Mouse (Mus musculus): ENCODE results near the gene Mybpc1.

Gene Mybpc1

GRCm38 (mm10) chr10:88604943-88605342 lies at the start of gene Mybpc1:
Gene Mybpc1 (minus strand): TSS chr10:88605152.
- in situ Hi-C loops (cut with MboI, MseI), result no loop called here

- in situ Hi-C loops (cut with MboI, MseI), result no loop called here
These were observed 40.5 kb upstream of the Mybpc1 start for GRCm38 (mm10) chr10:88645448-88645847.

- in situ Hi-C loops (cut with MboI, MseI), result no loop called here
These were observed 26.5 kb upstream of the Mybpc1 start for GRCm38 (mm10) chr10:88631330-88631953.

GRCm38 (mm10) chr10:88630663-88631329 lies 25.8 kb upstream of the Mybpc1 start:
- in situ Hi-C loops (cut with MboI, MseI), result no loop called here

GRCm38 (mm10) chr10:88627052-88627451 lies 22.1 kb upstream of the Mybpc1 start:
- in situ Hi-C loops (cut with MboI, MseI), result no loop called here

- in situ Hi-C loops (cut with MboI, MseI), result no loop called here
These were observed 21.2 kb upstream of the Mybpc1 start for GRCm38 (mm10) chr10:88626176-88626575.

- in situ Hi-C loops (cut with MboI, MseI), result no loop called here
These were observed 19.3 kb upstream of the Mybpc1 start for GRCm38 (mm10) chr10:88624300-88624699.

- in situ Hi-C loops (cut with MboI, MseI), result no loop called here
These were observed 17.7 kb upstream of the Mybpc1 start for GRCm38 (mm10) chr10:88622624-88623023.

GRCm38 (mm10) chr10:88620809-88621208 lies 15.9 kb upstream of the Mybpc1 start:
- in situ Hi-C loops (cut with MboI, MseI), result no loop called here

- in situ Hi-C loops (cut with MboI, MseI), result no loop called here
These were observed 8.1 kb upstream of the Mybpc1 start for GRCm38 (mm10) chr10:88613051-88613450.

GRCm38 (mm10) chr10:88606686-88607085 lies 1.7 kb upstream of the Mybpc1 start:
- in situ Hi-C loops (cut with MboI, MseI), result no loop called here

GRCm38 (mm10) chr10:88606065-88606464 lies 1.1 kb upstream of the Mybpc1 start:
- in situ Hi-C loops (cut with MboI, MseI), result no loop called here

- in situ Hi-C loops (cut with MboI, MseI), result no loop called here
These were observed 1.2 kb downstream of the Mybpc1 start for GRCm38 (mm10) chr10:88603773-88604172.

GRCm38 (mm10) chr10:88603256-88603655 lies 1.7 kb downstream of the Mybpc1 start:
- in situ Hi-C loops (cut with MboI, MseI), result no loop called here

GRCm38 (mm10) chr10:88600591-88600990 lies 4.4 kb downstream of the Mybpc1 start:
- in situ Hi-C loops (cut with MboI, MseI), result no loop called here

GRCm38 (mm10) chr10:88592316-88592715 lies 12.6 kb downstream of the Mybpc1 start:
- in situ Hi-C loops (cut with MboI, MseI), result no loop called here

- in situ Hi-C loops (cut with MboI, MseI), result no loop called here
These were observed 13.9 kb downstream of the Mybpc1 start for GRCm38 (mm10) chr10:88591042-88591441.

GRCm38 (mm10) chr10:88584469-88584868 lies 20.5 kb downstream of the Mybpc1 start:
- in situ Hi-C loops (cut with MboI, MseI), result loop anchor here (10.0 kb wide), 1 partner anchor 230 kb away; no protein-coding TSS in a partner anchor

GRCm38 (mm10) chr10:88580786-88581185 lies 24.2 kb downstream of the Mybpc1 start:
- in situ Hi-C loops (cut with MboI, MseI), result loop anchor here (10.0 kb wide), 1 partner anchor 226 kb away; no protein-coding TSS in a partner anchor

- in situ Hi-C loops (cut with MboI, MseI), result loop anchor here (10.0 kb wide), 1 partner anchor 54 kb away; no protein-coding TSS in a partner anchor
These were observed 26.3 kb downstream of the Mybpc1 start for GRCm38 (mm10) chr10:88578651-88579050.

GRCm38 (mm10) chr10:88574115-88574635 lies 30.8 kb downstream of the Mybpc1 start:
- in situ Hi-C loops (cut with MboI, MseI), result loop anchor here (10.0 kb wide), 1 partner anchor 49 kb away; no protein-coding TSS in a partner anchor

GRCm38 (mm10) chr10:88572123-88572522 lies 32.8 kb downstream of the Mybpc1 start:
- in situ Hi-C loops (cut with MboI, MseI), result loop anchor here (10.0 kb wide), 1 partner anchor 47 kb away; no protein-coding TSS in a partner anchor

GRCm38 (mm10) chr10:88557046-88557445 lies 47.9 kb downstream of the Mybpc1 start:
- in situ Hi-C loops (cut with MboI, MseI), result no loop called here

All from T-helper 1 cell (primary cell).